Mouse (Mus musculus): ENCODE results near the gene Krt77.

Gene Krt77

GRCm38 (mm10) chr15:101834784-101835328, 34.6 kb downstream of the Krt77 start:
- DNase-seq (ENCODE audit: low spot score in 2 of 2): no peak

- no peak for DNase-seq (ENCODE audit: low spot score in 2 of 2)
Observed at GRCm38 (mm10) chr15:101833131-101833530, 36.4 kb downstream of the Krt77 start.

DNA sequence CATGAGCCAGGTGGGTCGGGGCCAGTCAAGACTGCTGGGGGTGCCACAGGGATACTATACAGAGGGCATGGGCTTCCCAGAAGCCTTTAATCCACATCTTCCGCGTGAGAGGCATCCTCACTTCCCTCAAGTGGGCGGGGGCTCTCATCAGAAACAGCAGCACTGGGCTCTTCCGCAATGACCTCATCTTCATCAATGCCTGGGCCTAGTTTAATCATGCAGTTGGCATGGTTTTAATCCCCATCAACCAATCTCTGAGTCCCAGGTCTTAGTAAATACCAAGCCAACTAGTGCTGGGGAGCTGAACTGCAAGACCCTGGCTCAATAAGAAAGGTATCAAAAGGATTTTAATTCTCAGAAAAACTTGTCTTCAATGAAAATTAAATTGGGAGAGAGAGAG, 40.1 kb downstream of the Krt77 start:
- no peak for DNase-seq (ENCODE audit: low spot score in 2 of 2)

DNA sequence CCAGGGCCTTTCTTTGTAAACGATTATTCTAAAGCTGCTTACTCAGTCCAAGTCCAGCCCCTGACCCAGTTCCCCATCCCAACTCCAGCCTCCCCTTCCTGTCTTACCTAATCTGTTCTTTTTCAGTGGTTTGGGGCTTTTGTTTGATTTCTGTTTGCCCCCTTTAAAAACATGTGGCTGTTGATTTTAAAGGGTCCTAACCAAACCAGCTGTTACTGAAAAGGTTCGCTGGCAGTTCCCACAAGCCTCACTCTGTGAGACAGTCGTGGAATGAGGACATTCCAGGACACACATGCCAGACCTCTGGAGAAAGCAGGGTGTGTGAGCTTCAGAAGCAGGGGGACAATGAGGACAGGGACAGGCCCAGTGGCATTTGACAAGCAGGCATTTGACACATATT, 47.7 kb downstream of the Krt77 start:
- DNase-seq (ENCODE audit: low spot score in 2 of 2): no peak

DNA sequence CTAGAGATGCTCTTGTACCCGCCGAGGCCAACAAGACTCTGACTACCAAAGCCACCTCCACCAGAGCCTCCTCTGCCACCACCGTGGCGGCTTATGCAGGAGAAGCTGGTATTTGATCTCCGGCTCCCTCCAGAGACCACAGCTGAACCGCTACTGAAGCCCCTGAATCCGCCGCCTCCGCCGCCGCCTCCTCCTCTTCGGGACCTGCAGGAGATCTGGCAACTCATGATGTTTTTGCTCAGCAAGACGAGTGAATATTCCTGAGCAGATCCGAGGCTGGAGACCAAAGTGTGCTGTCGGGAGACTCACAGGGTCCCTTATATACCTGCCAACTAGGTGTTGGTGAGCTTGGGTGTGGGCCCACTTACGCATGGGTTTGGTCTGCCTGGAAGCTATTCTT, 51.6 kb downstream of the Krt77 start, which contains the start of gene Krt2:
Gene Krt2, minus strand, starts transcription at position 295 of the 400 bp plus-strand sequence.
- no peak for DNase-seq (ENCODE audit: low spot score in 2 of 2)
